Mouse (Mus musculus): ENCODE measurements around the gene Ptger1. TPM values are rescaled to one million over a fixed set of nuclear protein-coding genes. Genes with fewer than 3 reads are reported as not detected.

The Ptger1 gene
- total and polyA plus RNA-seq, 3 experiments = 0.38 to 1.8 TPM; not detected in 1

DNA sequence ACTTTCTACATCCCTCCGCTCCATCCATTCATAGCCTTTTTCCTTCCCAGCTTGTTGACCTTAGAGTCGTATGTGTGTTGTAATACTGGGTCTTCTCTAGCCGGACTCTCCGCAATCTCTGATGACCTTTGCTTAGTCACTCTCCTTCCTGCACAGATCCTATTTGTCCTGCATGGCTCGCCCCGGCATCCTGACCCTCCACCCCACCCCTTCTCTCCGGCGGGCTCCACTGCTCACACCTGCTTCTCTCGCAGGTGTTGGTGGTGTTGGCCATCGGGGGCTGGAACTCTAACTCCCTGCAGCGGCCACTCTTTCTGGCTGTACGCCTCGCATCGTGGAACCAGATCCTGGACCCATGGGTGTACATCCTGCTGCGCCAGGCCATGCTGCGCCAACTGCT, 2.5 kb downstream of the Ptger1 start:
- peaks cover 15% of the 10 kb centered on the region for H3K4me1 ChIP-seq (ENCODE audit: insufficient read depth, low read depth, low read length)
- H3K9me3 ChIP-seq (replicated peaks) = peaks cover 13% of the 10 kb centered on the region
- ATAC-seq (ENCODE audit: extremely low read depth, insufficient number of reproducible peaks, low FRiP score, poor library complexity, severe bottlenecking) (no peak), DNase-seq (ENCODE audit: low spot score) (no peak)
- H3K27me3 ChIP-seq (ENCODE audit: insufficient read depth, low read length) = no peaks in the 10 kb centered on the region; the same call in 1 of the 2 replicates
- no peak overlapping the region for H3K4me3 ChIP-seq (ENCODE audit: low read depth, low read length)
- peaks cover 81% of the 10 kb centered on the region for H3K36me3 ChIP-seq (replicated peaks)
- TF ChIP-seq CTCF (IDR thresholded peaks at IDR 0.05; ENCODE audit: low read depth, low read length) (no peak), POLR2AphosphoS5 (IDR thresholded peaks at IDR 0.05; ENCODE audit: insufficient replicate concordance, low read depth, low read length) (no peak), TAL1 (conservative IDR thresholded peaks at IDR 0.05; ENCODE audit: low read depth, low read length) (no peak)

DNA sequence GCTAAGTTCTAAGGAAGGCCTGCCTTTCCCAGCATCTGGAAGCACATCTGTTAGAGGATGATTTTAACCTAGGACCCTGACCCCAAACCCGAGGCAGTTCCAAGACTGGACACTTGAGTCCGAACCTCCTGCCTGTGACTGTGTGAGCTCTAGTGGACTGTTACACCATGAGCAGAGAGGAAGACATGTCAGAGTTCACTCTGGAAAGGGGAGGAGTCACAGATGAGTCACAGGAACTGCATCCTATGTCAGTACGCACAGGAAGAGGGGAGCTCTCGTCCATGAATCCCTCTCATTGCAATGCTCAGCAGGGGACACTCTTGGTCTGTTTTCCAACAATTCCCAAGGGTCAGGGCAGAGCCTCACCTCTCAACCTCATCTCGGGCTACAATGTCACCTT, 6.5 kb downstream of the Ptger1 start:
- Histone ChIP-seq H3K4me1 (ENCODE audit: insufficient read depth, low read depth, low read length) (peaks cover 2% of the 10 kb centered on the region; the same call in 1 of the 2 replicates), H3K4me3 (ENCODE audit: low read depth, low read length) (no peak overlapping the region), H3K27me3 (ENCODE audit: insufficient read depth, low read length) (no peaks in the 10 kb centered on the region; the same call in 1 of the 2 replicates), H3K9me3 (replicated peaks) (peaks cover 11% of the 10 kb centered on the region), H3K36me3 (replicated peaks) (peaks cover 99% of the 10 kb centered on the region)
- ATAC-seq (ENCODE audit: extremely low read depth, insufficient number of reproducible peaks, low FRiP score, poor library complexity, severe bottlenecking) (no peak), DNase-seq (ENCODE audit: low spot score) (no peak)
- TF ChIP-seq CTCF (IDR thresholded peaks at IDR 0.05; ENCODE audit: low read depth, low read length) (no peak), TAL1 (conservative IDR thresholded peaks at IDR 0.05; ENCODE audit: low read depth, low read length) (no peak), GATA1 (IDR thresholded peaks at IDR 0.05; ENCODE audit: borderline replicate concordance, low read length) (no peak), GATA2 (IDR thresholded peaks at IDR 0.05; ENCODE audit: borderline replicate concordance, low read depth, low read length) (no peak), POLR2AphosphoS5 (IDR thresholded peaks at IDR 0.05; ENCODE audit: insufficient replicate concordance, low read depth, low read length) (no peak)

DNA sequence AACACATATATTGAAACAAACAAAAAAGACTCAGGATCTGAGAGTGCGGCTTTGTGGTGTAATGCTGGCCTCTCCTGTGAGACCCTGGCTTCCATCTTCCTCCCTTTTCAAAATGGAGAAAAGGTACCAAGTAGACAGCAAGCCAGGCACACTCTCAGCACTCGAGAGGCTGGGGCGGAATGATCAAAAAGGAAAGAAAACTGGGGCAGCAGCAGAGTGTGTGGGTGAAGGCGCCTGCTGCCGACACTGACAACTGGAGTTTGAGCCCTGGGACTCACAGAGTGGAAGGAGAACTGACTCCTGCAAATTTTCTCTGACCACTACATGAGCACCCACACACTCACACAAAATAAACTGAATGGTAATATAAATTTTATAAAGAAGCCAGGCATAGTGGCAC, 8.0 kb downstream of the Ptger1 start:
- no peaks in the 10 kb centered on the region for H3K27me3 ChIP-seq (ENCODE audit: insufficient read depth, low read length)
- no peak for TF ChIP-seq GATA2 (IDR thresholded peaks at IDR 0.05; ENCODE audit: borderline replicate concordance, low read depth, low read length)
- no peak overlapping the region for H3K4me3 ChIP-seq (ENCODE audit: low read depth, low read length)
- ATAC-seq (ENCODE audit: extremely low read depth, insufficient number of reproducible peaks, low FRiP score, poor library complexity, severe bottlenecking) = no peak
- peaks cover 99% of the 10 kb centered on the region for H3K36me3 ChIP-seq (replicated peaks)
- H3K9me3 ChIP-seq (replicated peaks) = no peaks in the 10 kb centered on the region
- no peaks in the 10 kb centered on the region for H3K4me1 ChIP-seq (ENCODE audit: insufficient read depth, low read depth, low read length)
- no peak for DNase-seq (ENCODE audit: low spot score)

DNA sequence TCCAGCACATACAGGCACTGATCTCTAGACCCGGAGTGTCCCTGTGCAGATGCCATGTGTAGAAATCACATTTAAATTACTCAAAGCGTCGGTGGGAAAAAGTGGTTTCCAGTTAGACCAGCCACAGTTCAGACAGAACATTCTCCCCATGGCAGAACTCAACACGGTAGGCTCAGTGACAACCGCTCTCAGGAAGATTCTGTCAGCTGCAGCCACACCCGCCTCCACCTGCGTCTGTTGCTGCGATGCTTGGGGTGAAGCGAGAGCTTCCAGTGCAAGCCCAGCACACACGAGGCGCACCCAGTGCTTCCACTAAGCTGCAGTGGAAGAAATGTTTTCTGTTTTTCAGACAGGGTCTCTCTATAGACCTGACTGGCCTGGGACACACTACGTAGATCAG, 13.4 kb downstream of the Ptger1 start:
- H3K4me3 ChIP-seq (ENCODE audit: low read depth, low read length) = no peak overlapping the region
- H3K27me3 ChIP-seq (ENCODE audit: insufficient read depth, low read length) = no peaks in the 10 kb centered on the region
- peaks cover 8% of the 10 kb centered on the region for H3K4me1 ChIP-seq (ENCODE audit: insufficient read depth, low read depth, low read length)
- TF ChIP-seq POLR2AphosphoS5 (IDR thresholded peaks at IDR 0.05; ENCODE audit: insufficient replicate concordance, low read depth, low read length) (no peak), TAL1 (conservative IDR thresholded peaks at IDR 0.05; ENCODE audit: low read depth, low read length) (no peak), GATA1 (IDR thresholded peaks at IDR 0.05; ENCODE audit: borderline replicate concordance, low read length) (no peak), CTCF (IDR thresholded peaks at IDR 0.05; ENCODE audit: low read depth, low read length) (no peak), GATA2 (IDR thresholded peaks at IDR 0.05; ENCODE audit: borderline replicate concordance, low read depth, low read length) (no peak)
- ATAC-seq (ENCODE audit: extremely low read depth, insufficient number of reproducible peaks, low FRiP score, poor library complexity, severe bottlenecking) (no peak), DNase-seq (ENCODE audit: low spot score) (no peak)
- H3K36me3 ChIP-seq (replicated peaks) = peaks cover 99% of the 10 kb centered on the region
- H3K9me3 ChIP-seq (replicated peaks) = no peaks in the 10 kb centered on the region

DNA sequence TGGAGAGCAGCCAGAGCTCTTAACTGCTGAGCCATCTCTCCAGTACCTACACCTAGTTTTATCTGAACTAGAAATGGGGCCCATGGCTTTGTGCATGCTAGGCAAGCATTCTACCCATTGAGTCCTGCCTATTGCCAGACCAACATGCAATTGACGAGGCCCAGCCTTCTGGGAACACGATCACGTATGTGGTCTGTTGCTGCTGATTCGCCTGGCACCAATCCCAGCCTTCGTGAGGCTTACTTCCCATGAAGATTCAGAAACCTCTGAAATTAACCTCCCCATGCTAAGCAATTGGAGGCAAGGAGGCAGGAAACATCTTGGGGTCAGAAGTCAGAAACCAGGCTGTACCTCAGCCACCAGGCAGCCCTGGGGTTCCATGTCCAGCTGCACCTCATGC, 14.1 kb downstream of the Ptger1 start:
- H3K36me3 ChIP-seq (replicated peaks) = peaks cover 99% of the 10 kb centered on the region

DNA sequence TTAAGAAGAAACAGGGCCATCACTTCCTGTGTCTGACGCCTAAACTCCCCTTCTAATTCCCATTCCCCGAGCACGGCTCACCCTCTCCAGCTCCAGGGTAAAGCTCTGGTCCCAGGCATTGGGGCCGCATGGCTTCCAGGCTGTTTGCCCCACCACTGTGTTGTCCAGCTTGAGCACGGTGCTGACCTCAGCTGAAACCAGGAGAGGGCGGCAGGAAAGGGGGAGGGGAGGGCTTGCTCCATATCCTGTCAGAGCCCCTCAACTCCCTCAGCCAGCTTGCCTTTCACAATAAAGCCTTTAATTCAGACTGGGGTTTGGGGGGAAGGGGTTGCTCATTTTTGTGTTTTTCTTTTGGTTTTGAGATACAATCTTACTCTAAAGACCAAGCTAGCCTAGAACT, 14.6 kb downstream of the Ptger1 start:
- no peak for DNase-seq (ENCODE audit: low spot score)
- TF ChIP-seq TAL1 (conservative IDR thresholded peaks at IDR 0.05; ENCODE audit: low read depth, low read length) (no peak), POLR2AphosphoS5 (IDR thresholded peaks at IDR 0.05; ENCODE audit: insufficient replicate concordance, low read depth, low read length) (no peak), CTCF (IDR thresholded peaks at IDR 0.05; ENCODE audit: low read depth, low read length) (no peak), GATA1 (IDR thresholded peaks at IDR 0.05; ENCODE audit: borderline replicate concordance, low read length) (no peak), GATA2 (IDR thresholded peaks at IDR 0.05; ENCODE audit: borderline replicate concordance, low read depth, low read length) (no peak)
- H3K36me3 ChIP-seq (replicated peaks) = peaks cover 99% of the 10 kb centered on the region
- no peak for ATAC-seq (ENCODE audit: extremely low read depth, insufficient number of reproducible peaks, low FRiP score, poor library complexity, severe bottlenecking)
- H3K4me1 ChIP-seq (ENCODE audit: insufficient read depth, low read depth, low read length) = peaks cover 8% of the 10 kb centered on the region
- no peaks in the 10 kb centered on the region for H3K9me3 ChIP-seq (replicated peaks)
- no peak overlapping the region for H3K4me3 ChIP-seq (ENCODE audit: low read depth, low read length)
- no peaks in the 10 kb centered on the region for H3K27me3 ChIP-seq (ENCODE audit: insufficient read depth, low read length)

More for the DNA sequence above, 14.1 kb downstream of the Ptger1 start:
- Histone ChIP-seq H3K4me3 (ENCODE audit: low read depth, low read length) (no peak overlapping the region), H3K27me3 (ENCODE audit: insufficient read depth, low read length) (no peaks in the 10 kb centered on the region), H3K9me3 (replicated peaks) (no peaks in the 10 kb centered on the region), H3K4me1 (ENCODE audit: insufficient read depth, low read depth, low read length) (peaks cover 8% of the 10 kb centered on the region)
- TF ChIP-seq GATA2 (IDR thresholded peaks at IDR 0.05; ENCODE audit: borderline replicate concordance, low read depth, low read length) (no peak), TAL1 (conservative IDR thresholded peaks at IDR 0.05; ENCODE audit: low read depth, low read length) (no peak)
- ATAC-seq (ENCODE audit: extremely low read depth, insufficient number of reproducible peaks, low FRiP score, poor library complexity, severe bottlenecking) = no peak
- DNase-seq (ENCODE audit: low spot score) = no peak

DNA sequence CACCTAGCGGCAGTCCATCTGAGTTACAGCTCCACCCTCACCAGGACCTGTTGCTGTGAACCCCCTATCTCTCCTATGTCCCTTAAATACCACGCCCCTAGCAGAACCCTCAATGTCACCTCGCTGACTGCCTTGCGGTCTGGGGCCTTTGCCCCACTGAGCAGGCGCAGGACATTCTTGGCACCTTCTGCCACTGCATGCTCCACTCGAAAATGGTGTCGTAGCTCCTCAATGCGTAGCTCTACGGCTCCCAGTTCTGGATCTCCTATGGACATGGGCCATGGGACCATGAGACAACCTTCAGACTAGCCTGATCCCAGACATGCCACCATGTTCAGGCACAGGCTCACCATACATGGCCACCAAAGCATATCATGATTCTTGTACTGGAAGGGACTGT, 18.0 kb downstream of the Ptger1 start:
- peaks cover 13% of the 10 kb centered on the region for H3K4me1 ChIP-seq (ENCODE audit: insufficient read depth, low read depth, low read length)
- TF ChIP-seq TAL1 (conservative IDR thresholded peaks at IDR 0.05; ENCODE audit: low read depth, low read length) = no peak
- TF ChIP-seq POLR2AphosphoS5 (IDR thresholded peaks at IDR 0.05; ENCODE audit: insufficient replicate concordance, low read depth, low read length) = no peak
- TF ChIP-seq GATA1 (IDR thresholded peaks at IDR 0.05; ENCODE audit: borderline replicate concordance, low read length) = no peak
- TF ChIP-seq CTCF (IDR thresholded peaks at IDR 0.05; ENCODE audit: low read depth, low read length) = no peak
- no peak for TF ChIP-seq GATA2 (IDR thresholded peaks at IDR 0.05; ENCODE audit: borderline replicate concordance, low read depth, low read length)
- no peaks in the 10 kb centered on the region for H3K27me3 ChIP-seq (ENCODE audit: insufficient read depth, low read length)
- ATAC-seq (ENCODE audit: extremely low read depth, insufficient number of reproducible peaks, low FRiP score, poor library complexity, severe bottlenecking) = no peak
- DNase-seq (ENCODE audit: low spot score) = no peak
- H3K4me3 ChIP-seq (ENCODE audit: low read depth, low read length) = no peak overlapping the region
- no peaks in the 10 kb centered on the region for H3K9me3 ChIP-seq (replicated peaks)
- peaks cover 95% of the 10 kb centered on the region for H3K36me3 ChIP-seq (replicated peaks)
